Mouse (Mus musculus): Measurements from ENCODE around the gene Sco1.
"Not testable (repeated sequence)": the region's sequence is repeated elsewhere in the genome, so short reads cannot be mapped to it uniquely, and the experiment has no call there.

The Sco1 gene

GRCm38 (mm10) chr11:67052321-67052952, at the start of gene Sco1, which contains the start of gene Adprm:
Gene Sco1 (plus strand): TSS chr11:67052670.
Gene Adprm (minus strand): TSS chr11:67052594.
- peak; percentile 88 for DNase-seq

DNA sequence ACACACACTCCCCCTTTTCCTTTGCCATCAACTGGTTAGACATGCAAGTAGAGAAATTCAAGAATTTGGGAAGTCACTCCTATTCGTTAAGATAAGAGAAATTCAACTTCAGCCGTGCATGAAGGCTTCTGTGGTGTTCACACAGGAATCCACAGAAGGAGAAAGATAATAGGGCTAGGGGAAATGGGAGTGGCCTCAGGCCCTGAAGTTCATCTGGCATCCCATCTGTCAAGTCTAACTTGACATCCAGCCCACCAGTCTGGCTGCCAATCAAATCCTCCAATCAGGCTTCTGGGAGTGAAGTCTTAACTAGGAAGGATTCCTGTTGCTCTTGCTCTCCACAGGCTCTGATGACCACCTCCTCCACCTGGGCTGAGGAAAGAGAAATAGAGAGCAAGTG, 49.6 kb upstream of the Sco1 start:
- no peak for DNase-seq

- DNase-seq, result no peak
Measured at GRCm38 (mm10) chr11:67007961-67008360, 44.5 kb upstream of the Sco1 start.

DNA sequence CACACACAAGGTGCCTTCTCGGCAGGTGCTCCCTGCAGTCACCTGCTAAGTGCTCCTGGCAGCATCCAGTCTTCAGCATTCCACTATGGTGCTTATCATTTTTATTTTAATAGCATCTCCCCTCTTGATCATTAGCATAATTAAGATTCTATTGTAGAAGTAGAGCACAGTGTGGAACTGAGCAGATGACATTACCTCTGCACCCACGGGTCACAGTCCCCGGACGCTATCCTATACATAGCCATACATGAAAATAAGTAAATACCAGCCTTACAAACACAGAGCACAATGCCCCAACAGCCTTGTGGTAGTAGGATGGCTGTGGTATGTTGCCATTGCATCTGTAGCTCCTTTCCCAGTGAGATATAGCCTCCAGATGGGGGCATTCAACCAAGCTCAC, 43.9 kb upstream of the Sco1 start:
- DNase-seq, result no peak

DNA sequence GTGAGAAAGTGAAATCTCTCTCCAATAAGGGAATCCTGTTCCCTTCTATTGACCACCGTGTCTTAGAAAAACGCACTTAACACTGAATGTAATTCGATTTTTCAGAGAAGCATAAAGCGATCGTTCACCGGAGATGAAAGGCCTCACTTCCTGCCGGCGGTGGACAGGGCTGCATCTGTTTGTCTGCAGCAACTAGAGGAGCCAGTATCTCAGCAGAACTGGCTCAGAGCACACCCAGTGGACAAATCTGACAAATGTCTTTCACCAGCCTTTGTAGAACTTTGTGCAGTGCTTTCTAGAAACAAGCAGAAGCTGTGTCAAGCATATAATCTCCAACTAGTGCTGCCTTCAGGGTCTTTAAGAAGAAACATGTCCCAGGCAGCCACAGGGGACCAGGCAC, 42.0 kb upstream of the Sco1 start:
- no peak for DNase-seq

- DNase-seq, result no peak
Measured at GRCm38 (mm10) chr11:67011635-67012034, 40.8 kb upstream of the Sco1 start.

DNA sequence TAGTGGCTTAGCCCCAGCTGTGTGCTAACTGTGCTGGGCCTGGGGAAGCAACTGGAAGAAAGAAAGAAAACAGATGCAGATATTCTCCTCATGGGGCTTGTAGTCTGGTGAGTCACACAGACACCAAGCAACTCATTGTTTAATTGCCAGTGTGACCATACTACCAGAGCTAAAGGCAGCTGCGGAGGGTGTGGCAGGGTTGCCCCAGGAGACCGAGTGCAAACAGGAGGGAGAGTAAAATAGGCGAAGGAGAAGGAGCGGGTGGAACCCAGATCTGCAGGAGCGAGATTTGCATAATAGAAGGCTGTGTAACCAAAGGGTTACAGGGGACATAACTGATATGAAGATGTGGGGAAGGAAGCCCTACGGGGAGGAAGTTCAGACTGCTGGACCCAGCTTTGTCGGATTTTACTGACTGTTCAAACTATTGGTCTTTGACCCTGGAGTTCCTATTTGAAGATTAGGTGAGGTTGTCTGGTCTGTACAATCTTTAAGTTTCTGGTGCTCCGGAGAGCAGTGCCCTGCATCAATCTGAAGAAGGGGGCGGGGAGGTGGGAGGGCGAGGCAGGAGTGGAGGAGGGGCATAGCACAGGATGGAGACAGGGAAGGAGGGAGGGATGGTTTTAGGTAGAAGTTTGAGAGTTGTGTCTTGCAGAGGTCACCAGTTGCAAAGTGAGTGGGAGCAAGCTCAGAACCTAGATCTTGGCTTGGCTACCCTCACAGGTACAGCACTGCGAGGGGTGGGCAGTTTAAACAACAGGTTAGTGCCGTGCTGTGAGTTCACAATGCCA, 34.5 kb upstream of the Sco1 start:
- no peak for DNase-seq

GRCm38 (mm10) chr11:67019711-67020475, 32.6 kb upstream of the Sco1 start:
- DNase-seq, result no peak

- DNase-seq, result peak; percentile 72
Measured at GRCm38 (mm10) chr11:67020948-67021347, 31.5 kb upstream of the Sco1 start.

DNA sequence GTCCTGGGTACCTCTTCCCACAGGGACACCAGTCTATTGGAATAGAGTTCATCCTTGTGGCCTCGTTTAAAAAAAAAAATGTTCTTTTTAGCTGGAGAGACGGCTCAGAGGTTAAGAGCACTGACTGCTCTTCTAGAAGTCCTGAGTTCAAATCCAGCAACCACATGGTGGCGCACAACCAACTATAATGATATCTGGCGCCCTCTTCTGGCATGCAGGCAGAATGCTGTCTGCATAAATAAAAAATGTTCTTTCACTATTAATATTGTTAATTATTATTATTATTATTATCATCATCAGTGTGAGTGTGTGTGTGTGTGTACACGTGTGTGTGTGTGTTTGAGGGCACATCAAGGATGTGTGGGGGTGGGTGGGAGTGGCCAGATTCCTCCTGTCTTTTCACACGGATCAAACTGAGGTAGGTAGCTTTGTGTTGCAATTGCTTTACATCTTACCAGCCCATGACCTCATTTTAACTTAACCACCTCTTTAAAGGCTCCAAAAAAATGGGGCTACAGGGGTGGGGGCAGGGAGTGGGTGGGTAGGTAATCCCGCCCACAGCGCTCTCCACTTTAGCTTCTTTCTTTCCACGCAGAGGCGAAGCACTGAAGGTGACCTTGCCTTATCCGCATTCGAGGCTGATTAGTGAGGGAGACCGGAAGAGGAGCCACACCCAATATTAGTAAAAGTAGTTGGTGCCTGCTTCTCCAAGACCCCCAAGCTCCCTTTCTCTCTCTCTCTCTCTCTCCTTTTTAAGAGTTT, 29.9 kb upstream of the Sco1 start:
- DNase-seq, result no peak

GRCm38 (mm10) chr11:67023191-67023590, 29.3 kb upstream of the Sco1 start:
- not testable (repeated sequence) for DNase-seq

GRCm38 (mm10) chr11:67023802-67024340, 28.6 kb upstream of the Sco1 start:
- DNase-seq, result no peak

GRCm38 (mm10) chr11:67024867-67025477, 27.5 kb upstream of the Sco1 start, which contains the start of gene Tmem220:
Gene Tmem220 (plus strand): TSS chr11:67025154.
- DNase-seq, result peak; percentile 95

GRCm38 (mm10) chr11:67030904-67031602, 21.4 kb upstream of the Sco1 start:
- no peak for DNase-seq

- DNase-seq, result no peak
Measured at GRCm38 (mm10) chr11:67031603-67031915, 20.9 kb upstream of the Sco1 start.

DNA sequence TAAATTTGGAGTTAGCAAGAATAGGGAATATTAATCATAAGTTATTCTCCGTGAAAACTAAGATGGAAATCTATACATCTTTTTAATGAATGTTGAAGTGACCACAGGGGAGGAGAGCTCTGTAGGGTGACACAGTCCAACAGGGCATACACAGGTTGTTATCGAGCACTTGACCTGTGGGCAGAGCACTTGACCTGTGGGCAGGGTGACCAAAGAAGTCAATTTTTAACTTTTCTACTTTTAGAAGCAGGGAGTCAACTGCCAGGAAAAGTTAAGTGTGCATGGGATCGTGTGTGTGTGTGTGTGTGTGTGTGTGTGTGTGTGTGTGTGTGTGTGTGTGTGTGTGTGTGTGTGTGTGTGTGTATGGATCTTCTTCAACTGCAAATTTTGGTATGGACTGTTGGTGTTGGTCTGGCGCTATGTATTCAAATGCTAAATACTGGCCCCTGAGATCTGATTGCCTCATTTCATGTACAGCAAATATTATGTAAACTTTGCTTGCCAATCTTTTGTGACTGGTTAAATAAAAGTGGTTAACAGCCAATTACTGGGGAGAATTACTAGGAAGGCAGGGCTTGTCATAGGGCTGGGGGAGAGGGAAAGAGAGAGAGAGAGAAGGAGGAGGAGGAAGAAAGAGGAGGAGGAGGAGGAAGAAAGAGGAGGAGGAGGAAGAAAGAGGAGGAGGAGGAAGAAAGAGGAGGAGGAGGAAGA, 17.5 kb upstream of the Sco1 start:
- DNase-seq, result peak; percentile 26

DNA sequence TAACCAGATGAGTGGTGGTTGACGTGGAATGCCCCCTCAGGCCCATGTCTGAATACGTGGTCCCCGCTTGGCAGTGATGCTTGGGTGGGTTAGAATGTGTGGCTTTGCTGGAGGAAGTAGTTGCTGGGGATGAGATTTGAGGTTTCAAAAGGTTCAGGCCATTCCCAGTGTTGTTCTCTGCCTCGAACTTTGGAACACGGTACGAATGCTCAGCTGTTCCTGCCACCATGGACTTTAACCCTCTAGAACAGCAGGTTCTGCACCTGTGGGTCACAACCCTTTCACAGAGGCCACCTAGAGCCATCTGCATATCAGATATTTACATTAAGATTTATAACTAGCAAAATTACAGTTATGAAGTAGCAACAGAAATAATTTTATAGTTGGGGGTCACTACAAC, 16.2 kb upstream of the Sco1 start:
- DNase-seq, result no peak

DNA sequence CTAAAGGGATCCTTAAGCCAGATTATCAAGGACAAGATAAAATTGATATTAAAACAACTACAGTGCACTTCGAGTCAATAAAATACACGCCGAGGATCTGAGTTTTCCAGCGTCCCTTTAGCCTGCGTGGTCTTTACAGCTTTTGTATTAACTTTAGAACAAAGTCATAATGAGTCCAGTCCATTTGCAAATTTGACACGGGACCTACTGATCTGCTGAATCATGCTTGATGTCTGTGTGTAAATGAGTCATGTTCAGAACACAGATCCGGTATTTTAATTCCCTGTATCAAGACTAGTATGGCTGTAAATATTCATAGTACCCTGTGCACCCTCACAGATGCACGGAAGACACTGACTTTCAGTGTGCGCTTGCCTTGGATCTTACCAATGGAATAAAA, 15.6 kb upstream of the Sco1 start:
- DNase-seq, result no peak

- DNase-seq, result no peak
Measured at GRCm38 (mm10) chr11:67039799-67040198, 12.7 kb upstream of the Sco1 start.

DNA sequence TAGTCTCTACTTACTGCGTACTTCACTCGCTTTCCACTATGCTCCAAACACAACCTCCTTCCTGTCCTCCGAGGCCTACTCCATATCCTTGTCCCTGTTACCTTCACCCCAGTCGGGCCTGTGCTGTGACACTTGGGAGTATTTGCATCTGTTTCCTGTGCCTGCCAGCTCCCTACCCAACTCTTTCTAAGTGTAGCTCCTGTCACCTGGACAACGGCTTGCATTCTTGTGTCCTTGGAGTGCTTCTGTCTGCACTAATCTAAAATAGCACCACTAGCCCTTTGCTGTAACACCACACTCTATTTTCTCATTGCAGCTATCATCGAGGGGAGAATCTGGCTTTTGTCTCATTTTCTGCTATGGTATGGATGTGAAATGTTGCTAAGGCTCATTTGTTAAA, 12.0 kb upstream of the Sco1 start:
- no peak for DNase-seq

DNA sequence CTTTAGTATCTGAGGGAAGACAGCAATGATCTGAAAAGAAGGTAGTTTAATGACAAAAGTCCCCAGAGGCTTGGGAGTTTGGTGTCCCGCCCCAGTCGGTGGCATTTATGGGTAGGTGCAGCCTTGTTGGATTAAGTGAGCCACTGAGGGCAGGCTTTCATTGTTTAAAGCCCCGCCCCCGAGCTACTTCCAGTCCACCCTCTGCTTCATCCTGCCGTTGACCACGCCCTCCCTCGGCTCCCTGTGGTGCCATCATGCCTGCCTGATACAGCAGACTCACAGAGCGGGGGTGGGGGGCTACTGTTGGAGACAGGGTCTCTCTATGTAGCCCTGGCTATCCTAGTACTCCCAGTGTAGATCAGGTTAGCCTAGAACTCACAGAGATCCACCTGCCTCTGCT, 9.5 kb upstream of the Sco1 start:
- no peak for DNase-seq
